Mouse (Mus musculus) adrenal gland, postnatal 25 days (tissue): ENCODE measurements around the gene Cyth3. TPM values are rescaled to one million over a fixed set of nuclear protein-coding genes. Genes with fewer than 3 reads are reported as not detected.

Source experiments
- DNase-seq: peaks from one replicate; pipeline ENCODE4 v3.0.0; 2021; ENCODE audit warnings: mixed read lengths
- total RNA-seq: library from RNA; stranded (reverse); gene quantifications from 2 replicates; pipeline ENCODE4 v1.2.3, GENCODE M21; 2021

The Cyth3 gene
- total RNA-seq, 1 experiment from 2014 or later: 193 TPM

DNA sequence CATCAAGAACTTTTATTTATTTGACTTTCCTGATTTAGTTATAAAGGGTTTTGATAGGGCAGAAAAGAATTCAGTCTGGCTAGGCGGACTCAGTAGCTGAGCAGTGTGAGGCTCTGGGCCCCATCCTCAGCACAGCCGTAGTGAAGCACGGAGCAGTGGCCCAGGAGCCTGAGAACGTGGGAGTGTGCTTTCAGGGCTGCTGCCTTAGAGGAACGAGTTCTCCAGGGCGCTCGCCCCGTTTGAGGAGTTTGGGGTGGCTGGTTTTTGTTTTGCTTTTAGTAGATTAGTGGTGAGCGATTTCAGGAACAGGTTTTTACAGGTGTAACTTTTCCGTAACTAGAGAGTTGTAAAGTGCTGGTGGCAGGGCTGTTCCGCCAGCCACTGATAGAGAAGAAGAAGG, 13.1 kb downstream of the Cyth3 start:
- DNase-seq: no peak

DNA sequence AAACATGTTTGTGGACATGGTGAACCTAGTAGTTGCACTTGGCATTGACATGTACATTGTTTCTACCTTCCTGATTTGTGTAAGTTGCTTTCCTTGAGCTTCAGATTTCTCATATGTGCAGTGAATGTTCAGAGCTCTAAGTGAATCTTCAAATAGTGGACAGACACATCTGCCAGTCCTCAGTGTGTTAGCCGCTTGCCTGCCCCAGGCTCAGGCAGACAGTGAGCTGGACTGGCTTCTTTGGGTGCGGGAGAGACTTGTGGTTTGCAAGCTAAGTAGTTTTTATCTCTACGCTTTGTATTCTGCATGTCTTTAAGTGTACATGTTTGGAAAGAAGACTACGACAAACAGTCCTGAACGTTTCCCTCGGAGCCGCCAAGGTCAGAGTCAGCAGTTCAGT, 13.9 kb downstream of the Cyth3 start:
- no peak for DNase-seq

GRCm38 (mm10) chr5:143637832-143638420, 15.7 kb downstream of the Cyth3 start:
- DNase-seq: no peak

DNA sequence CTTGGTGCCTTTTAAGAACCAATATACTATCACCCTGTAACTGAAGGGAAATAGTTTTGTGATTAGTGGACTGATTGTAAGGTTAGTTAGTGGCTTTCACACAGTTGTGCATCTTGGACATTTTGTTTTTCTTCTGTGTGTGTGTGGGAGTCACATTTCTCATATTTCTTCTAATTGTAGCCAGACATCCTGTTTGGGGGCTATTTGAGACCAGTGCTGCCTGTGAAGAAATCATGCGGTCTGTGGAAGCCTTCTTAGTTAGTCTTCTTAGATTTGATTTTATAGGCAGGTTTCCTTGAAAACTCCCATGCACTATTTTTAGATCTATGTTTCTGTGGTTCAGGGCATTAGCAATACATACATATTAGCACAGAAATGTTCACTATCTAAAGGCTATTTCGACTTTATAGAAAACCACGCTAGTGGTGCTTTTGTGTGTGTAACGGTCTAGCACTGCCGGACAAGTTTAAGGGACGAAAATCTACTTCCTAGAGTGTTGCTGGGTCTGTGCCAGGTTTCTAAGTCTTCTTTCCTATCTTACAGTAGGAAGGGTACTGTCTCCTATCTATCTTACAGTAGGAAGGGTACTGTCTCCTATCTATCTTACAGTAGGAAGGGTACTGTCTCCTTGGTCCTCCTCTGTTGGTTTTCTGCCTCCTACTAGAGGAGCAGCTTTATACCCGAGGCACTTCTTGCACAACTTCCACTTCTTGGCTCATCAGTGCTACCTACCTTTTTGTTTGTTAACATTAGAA, 16.4 kb downstream of the Cyth3 start:
- no peak for DNase-seq

DNA sequence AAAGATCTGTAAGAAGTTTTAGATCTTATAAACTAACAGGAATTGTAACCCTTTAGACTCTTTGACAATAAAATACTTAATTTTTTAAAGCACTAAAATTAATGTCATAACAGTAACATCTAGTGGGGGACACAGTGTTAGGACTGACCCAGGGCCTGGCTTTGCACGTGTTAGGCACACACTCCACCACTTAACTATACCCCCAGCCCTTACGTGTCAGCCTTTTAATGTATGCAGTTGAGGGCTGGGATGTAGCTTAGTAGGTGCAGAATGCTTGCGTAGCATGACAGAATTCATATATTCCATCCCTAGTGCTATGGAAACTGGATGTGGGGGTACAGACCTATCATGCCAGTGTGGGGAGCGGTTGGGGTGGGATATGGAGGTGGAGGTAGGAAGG, 17.1 kb downstream of the Cyth3 start:
- DNase-seq: no peak

GRCm38 (mm10) chr5:143639810-143640209, 17.6 kb downstream of the Cyth3 start:
- no peak for DNase-seq

DNA sequence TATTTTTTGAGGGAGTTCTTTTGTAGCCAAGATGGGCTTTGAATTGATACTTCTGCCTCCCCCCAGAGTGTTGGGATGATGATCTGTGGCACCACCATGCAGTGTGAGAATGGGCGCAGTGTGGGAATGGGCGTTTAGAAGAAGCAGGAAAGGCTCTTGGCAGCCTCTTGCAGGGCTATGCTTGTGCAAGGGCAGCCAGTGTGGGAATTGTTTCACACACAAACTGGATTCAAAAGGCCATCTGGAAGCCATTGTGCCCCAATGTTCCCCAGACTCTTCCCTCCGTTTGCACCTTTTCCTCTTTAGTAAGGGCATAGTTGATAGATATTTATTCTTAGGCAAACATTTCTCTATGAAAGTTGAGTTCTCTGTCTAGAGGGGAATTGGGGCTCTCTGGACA, 19.3 kb downstream of the Cyth3 start:
- DNase-seq: no peak

DNA sequence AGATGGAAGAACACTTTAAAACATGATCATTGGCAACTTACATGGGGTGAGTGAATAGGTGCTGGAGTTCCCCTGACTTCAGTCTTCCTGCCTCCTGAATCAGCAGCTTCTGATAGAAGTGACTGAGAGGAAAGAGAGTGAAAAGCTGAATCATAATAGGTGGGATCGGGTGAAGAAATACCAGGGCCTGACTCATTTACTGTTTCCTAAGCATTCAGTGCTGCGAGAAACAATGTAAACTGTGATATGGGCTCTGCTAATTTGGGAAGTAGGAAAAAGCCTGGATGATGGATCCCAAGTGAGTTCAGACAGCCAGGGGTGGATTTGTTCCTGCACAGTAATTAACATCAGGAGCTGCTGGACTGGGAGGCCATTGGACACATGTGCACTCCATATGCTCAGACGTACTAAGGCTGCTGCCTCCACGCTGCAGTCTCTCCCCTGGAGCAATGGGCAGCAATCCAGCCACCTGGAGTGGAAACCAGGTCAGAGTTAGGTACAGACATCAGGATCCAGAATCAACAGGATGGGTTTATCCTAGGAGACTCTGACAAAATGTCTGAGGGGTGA, 20.1 kb downstream of the Cyth3 start:
- DNase-seq: no peak

- DNase-seq: no peak
Measured at GRCm38 (mm10) chr5:143645976-143646375, 23.7 kb downstream of the Cyth3 start.

DNA sequence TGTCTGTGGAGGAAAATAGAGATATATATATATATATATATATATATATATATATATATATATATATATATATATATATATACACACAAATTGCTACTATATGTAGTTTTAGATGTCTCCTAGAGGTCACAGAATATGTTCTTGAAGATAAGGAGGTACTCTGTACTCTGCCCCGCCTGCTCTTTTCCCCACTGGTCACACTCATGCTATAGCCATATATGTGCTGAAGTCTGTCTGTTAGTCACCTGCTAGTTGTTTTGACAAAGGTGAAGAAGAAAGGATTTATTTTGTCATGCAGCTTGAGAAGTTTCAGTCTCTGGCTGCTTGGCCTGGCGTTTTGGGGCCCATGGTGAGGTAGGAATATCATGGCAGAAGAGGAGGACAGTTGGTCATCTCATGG, 25.2 kb downstream of the Cyth3 start:
- no peak for DNase-seq

DNA sequence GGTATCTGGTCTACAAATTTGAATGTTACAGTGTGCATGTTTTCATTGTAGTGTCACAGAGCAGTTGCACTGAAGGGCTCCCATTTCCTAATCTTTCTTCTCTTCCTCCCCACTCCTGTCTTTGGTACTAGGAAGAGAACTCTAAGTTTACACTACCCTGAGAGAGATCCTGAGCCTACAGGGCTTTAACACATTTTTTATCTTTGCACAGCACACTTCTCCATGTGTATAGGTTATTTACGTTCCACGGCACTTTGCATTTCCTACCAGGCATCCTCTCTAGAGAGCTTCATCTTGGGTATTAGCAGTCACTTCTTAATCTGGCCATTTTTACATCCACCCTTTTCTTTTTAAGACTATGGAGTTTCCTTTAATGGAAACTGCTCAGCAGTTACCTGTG, 25.8 kb downstream of the Cyth3 start:
- no peak for DNase-seq

GRCm38 (mm10) chr5:143649168-143649567, 26.9 kb downstream of the Cyth3 start:
- DNase-seq: no peak

DNA sequence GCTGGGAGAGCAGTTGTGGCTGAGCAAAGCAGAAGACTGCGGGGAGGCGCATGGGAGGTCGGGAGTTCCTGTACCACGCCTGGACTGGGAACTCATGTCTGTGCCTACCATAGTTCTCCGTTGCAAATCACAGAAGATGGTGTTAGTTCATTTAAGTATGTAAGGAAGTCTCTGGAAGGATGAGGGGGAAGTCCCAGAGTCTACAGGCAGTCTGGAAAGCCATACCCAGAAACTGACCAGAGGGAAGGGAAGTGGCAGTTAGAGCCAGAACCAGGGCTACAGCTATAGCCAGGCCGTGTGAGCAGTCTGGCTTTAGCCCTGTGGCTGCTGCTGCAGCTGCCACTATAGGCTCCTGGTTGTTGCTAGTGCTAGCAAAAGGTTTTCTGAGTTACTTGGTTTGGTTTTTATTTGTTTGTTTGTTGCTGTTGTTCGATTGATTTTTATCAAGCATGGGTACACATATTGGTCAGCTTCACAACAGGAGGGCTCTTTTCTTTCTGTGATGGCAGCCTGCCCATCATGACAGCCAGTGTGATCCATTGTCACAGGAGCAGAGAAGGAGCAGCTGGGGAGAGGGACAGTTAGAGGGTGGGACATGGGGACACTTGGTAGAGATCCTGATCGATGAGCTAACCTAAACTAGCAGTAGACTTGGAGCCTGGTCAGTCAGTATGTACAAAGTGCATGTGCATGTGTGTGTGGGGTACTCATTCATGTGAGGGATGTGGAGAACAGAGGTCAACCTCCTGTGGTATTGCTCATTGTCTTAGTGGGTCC, 29.8 kb downstream of the Cyth3 start:
- DNase-seq: no peak

DNA sequence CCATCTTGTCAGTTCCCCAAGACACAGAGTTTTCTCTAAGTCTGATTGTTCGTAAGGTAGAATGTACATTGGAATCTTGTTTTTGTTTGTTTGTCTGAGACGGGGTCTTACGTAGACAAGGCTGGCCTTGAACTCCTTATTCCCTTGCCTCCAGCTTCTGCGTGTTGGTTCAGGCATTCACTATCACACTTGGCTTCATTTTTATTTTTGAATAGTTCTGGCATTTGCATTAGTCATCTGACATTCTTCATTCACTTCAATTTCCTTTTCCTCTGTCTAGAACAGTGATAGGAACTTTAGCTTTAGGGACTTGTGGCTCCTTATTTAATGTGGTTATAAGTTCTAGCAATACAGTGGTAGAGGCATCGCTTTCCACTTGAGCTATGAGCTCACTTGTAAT, 31.2 kb downstream of the Cyth3 start:
- no peak for DNase-seq

GRCm38 (mm10) chr5:143654670-143655510, 32.6 kb downstream of the Cyth3 start:
- DNase-seq: no peak

- no peak for DNase-seq
Measured at GRCm38 (mm10) chr5:143655511-143655943, 33.3 kb downstream of the Cyth3 start.

DNA sequence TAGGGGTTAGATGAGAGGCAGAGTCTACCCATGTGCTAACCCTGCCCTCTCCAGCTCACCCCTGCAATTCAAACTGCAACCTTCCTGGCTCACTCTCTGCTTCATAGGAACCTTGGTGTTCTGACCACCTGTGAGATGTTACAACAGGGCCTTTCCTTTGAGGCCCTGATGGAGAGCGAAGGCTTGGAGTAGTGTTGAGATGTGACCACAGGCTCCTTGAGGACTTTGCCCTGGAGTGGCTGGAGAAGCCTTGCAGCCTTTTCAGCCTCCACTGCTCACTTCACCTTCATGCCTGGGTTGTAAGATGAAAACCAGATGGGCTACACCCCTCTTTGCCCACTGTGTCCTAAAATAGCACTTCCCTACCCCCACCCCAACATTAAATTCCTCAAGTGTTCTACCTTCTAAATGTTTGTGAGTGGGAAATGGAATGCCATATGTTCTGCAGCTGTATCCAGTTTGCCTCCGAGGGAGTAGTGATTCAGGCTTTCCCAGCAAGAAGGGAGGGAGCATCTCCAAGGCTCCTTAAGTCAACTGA, 34.5 kb downstream of the Cyth3 start:
- DNase-seq: no peak

- DNase-seq: no peak
Measured at GRCm38 (mm10) chr5:143659021-143659523, 36.8 kb downstream of the Cyth3 start.

GRCm38 (mm10) chr5:143663074-143663687, 40.9 kb downstream of the Cyth3 start:
- DNase-seq: no peak

- no peak for DNase-seq
Measured at GRCm38 (mm10) chr5:143665561-143665960, 43.3 kb downstream of the Cyth3 start.

GRCm38 (mm10) chr5:143666015-143666414, 43.8 kb downstream of the Cyth3 start:
- DNase-seq: no peak
